Mouse (Mus musculus): ENCODE results near the gene Cog3. TPM values are rescaled to one million over a fixed set of nuclear protein-coding genes. Genes with fewer than 3 reads are reported as not detected.

Cog3 gene
- total RNA-seq, 2 experiments from 2014 or later: 13.6 to 14.3 TPM

DNA sequence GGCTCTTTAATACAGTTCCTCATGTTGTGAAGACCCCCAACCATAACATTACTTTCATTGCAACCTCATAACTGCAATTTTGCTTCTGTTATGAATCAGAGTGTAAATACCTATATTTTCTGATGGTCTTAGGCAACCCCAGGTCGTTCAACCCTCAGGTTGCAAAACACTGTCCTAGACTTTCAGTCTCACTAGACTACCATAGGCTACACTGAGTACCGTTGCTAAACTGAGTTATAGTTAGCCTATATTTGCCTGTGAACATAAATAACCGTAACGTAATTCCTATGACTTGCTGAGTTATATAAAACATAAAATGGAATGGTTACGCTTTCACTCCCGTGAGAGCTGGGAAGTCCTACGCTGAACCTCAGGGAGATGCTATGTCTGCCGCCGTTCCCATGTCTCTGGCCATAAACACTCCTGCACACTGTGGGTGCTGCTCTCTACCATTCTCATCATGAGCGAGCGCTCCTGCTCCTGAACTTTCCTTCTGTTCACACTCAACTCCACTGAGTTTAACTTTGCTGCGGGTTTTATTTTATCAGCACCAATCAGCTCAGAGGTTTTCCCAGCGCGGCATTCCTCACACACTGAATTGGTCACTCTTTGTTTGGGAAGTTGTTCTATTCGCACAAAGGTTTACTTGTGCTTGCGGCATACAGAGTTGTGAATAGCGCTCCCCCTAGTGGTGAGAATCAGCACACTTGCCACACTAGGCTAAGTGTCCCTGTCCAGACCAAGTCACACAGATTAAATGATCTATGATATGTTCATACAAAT, 13.4 kb upstream of the Cog3 start:
- intact Hi-C loops (cut with DNase I): loop anchor here (1.0 kb wide), 1 partner anchor 62 kb away; no protein-coding TSS in a partner anchor
- peak; percentile 68 to 81 for DNase-seq

GRCm38 (mm10) chr14:75761028-75761805, 6.9 kb upstream of the Cog3 start:
- intact Hi-C loops (cut with DNase I): no loop called here
- peak; percentile 19 to 63 for DNase-seq

DNA sequence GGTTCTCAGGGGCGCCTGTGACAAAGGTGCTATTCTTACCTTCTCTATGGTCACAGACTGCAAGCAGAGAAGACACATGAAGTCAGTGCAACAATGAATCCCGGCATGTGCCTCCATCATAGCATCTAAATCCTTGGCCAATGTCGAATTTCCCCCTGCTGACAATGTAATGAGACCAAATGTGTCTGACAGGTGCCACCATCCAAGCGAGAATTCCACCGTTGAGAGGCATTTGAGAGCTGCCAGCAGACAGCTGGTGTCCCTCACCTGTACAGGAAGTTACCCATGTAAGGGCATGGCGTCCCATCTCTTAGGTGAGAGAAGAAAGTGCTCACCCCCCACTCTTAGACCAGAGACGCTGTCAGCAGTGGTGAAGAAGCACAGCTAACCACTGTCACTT, 4.1 kb upstream of the Cog3 start:
- DNase-seq: no peak
- intact Hi-C loops (cut with DNase I): no loop called here

DNA sequence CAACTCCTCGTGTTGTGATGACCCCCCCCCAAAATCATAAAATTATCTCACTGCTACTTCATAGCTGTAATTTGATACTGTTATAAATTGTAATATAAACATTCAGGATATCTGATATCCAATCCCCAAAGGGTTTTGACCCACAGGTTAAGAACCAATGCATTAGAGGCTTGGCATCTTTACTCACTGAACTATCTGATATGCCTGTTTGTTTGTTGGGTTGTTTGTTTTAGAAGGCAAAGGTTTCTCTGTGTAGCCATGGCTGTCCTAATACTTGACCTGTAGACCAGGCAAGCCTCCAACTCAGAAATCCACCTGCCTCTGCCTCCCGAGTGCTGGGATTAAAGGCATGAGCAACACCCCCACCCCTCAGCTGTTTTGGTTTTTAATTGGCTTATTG, 3.5 kb upstream of the Cog3 start:
- intact Hi-C loops (cut with DNase I): no loop called here
- no peak for DNase-seq

DNA sequence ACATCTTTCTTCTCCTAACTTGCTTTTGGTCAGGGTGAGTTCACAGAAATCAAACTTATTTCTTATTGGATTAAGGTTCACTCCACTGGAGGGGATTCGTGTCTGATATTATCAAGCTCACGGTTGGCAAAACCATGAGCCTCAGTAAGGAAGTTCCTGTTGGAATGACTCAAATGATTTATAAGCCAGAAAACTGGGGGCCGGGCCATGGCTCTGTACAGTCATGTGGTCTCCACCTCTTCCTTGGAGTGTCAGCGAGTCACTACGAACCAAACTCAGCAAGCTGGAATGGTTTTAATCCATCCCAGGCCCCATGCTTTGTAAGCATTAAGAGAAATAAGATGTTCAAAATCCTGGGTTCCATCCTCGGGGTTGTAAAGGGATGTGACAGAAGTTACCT, 2.7 kb upstream of the Cog3 start:
- no peak for DNase-seq
- intact Hi-C loops (cut with DNase I): no loop called here

DNA sequence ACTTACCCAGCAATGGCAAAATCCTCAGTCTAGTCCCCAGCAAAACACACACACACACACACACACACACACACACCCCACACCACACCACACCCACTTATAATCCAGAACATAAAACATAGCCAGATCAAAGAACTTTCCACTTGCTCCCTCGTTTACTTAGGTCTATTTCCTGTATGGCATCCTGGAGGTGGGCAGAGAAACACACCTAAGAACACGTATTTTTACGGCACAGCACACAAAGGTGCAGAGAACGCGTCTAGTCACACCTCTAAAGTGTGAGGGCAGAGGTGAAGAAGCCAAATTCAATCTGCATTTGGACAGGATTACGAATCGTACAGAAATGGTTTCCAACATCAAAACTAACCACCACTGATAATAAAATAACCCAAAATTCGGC, 1.1 kb downstream of the Cog3 start:
- no peak for DNase-seq
- intact Hi-C loops (cut with DNase I): no loop called here

GRCm38 (mm10) chr14:75751040-75751439, 3.3 kb downstream of the Cog3 start:
- intact Hi-C loops (cut with DNase I): no loop called here

GRCm38 (mm10) chr14:75749123-75749522, 5.2 kb downstream of the Cog3 start:
- intact Hi-C loops (cut with DNase I): no loop called here
- no peak for DNase-seq

More at GRCm38 (mm10) chr14:75751040-75751439, 3.3 kb downstream of the Cog3 start:
- no peak for DNase-seq

GRCm38 (mm10) chr14:75747960-75748359, 6.4 kb downstream of the Cog3 start:
- intact Hi-C loops (cut with DNase I): no loop called here
- no peak for DNase-seq

DNA sequence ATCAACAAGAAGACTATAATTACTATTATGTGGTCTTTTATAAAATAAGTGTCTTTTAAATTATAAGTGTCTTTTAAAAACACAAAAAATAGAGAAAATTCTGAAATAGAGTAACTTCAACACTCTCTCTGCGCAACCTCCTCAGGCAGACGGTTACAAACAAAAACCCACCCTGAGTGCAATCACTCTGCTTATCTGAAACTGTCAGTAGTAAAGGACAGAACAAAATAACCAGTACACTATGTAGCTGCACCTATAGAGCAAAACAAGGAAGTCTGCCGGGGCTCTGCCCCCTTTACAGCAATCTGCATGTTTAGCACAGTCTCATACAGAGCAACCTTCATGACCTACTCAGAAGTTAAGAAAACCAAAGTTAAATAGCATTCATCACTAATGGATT, 12.4 kb downstream of the Cog3 start:
- intact Hi-C loops (cut with DNase I): no loop called here
- DNase-seq: no peak

DNA sequence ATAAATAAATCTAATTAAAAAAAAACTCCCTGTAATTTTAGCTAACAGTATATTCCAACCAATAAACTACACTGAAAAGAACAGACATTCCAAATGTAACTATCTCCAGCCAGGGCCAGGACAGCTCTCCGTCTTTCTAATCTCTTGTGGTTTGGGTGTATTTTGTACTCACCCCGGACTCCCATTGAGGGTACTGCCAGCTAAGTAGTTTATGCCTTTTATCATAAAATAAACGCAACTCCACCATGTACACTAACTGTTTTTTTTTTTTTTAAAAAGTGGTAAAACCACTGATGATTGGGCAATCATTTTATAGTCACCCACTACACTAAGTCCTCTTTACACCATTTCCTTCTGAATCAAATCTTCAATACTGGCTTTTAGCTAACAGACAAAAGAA, 18.7 kb downstream of the Cog3 start:
- no peak for DNase-seq
- intact Hi-C loops (cut with DNase I): no loop called here

- intact Hi-C loops (cut with DNase I): no loop called here
- DNase-seq: no peak
Measured at GRCm38 (mm10) chr14:75732631-75733030, 21.7 kb downstream of the Cog3 start.

GRCm38 (mm10) chr14:75731361-75731760, 23.0 kb downstream of the Cog3 start:
- no peak for DNase-seq
- intact Hi-C loops (cut with DNase I): no loop called here

- intact Hi-C loops (cut with DNase I): no loop called here
- no peak for DNase-seq
Measured at GRCm38 (mm10) chr14:75728111-75728510, 26.2 kb downstream of the Cog3 start.

DNA sequence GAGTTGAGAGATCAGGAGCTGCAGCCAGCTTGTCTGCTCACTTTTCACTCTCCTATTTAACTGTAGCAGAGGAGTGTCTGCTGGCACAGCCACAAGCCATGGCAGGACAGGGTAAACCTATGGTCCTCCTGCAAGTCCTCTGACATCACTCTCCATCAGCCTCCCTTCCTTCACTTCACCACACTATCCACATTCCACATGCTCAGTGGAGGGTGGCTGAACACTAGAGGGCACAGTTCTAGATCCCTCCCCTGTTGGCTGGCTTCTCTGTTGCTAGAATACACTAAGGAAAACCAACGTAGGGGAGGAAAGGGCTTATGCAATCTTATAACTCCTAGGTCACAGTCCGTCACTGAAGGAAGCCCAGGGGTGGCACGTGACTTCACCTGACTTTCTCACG, 27.3 kb downstream of the Cog3 start:
- intact Hi-C loops (cut with DNase I): no loop called here
- DNase-seq: peak in 1 of 2 experiments; percentile 23

DNA sequence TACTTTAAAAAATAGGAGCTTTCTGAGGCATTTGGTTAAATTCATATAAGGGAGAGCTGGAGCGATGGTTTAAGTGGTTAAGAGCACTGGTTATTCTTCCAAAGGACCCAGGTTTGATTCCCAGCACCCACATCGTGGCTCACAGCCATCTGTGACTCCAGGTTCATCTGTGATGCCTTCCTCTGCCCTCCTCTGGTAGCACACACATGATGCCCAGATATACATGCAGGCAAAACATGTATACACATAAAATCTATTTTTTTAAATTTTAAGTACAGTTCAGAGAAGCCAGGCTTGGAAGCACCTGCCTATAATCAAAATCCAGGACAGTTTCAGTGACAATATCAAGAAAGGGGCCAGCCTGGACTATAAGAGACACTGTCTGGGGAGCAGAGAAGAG, 31.5 kb downstream of the Cog3 start:
- intact Hi-C loops (cut with DNase I): loop anchor here (5.0 kb wide), 2 partner anchors 81 to 526 kb away; partner anchors contain the start of gene Erich6b

GRCm38 (mm10) chr14:75721977-75722563, 32.2 kb downstream of the Cog3 start:
- peak; percentile 42 to 72 for DNase-seq
- intact Hi-C loops (cut with DNase I): loop anchor here (5.0 kb wide), 2 partner anchors 80 to 525 kb away; partner anchors contain the start of gene Erich6b

More for the DNA sequence above, 31.5 kb downstream of the Cog3 start:
- DNase-seq: no peak

- intact Hi-C loops (cut with DNase I): loop anchor here (5.0 kb wide), 2 partner anchors 78 to 523 kb away; partner anchors contain the start of gene Erich6b
- peak in 1 of 2 experiments; percentile 29 for DNase-seq
Measured at GRCm38 (mm10) chr14:75720121-75720520, 34.2 kb downstream of the Cog3 start.

DNA sequence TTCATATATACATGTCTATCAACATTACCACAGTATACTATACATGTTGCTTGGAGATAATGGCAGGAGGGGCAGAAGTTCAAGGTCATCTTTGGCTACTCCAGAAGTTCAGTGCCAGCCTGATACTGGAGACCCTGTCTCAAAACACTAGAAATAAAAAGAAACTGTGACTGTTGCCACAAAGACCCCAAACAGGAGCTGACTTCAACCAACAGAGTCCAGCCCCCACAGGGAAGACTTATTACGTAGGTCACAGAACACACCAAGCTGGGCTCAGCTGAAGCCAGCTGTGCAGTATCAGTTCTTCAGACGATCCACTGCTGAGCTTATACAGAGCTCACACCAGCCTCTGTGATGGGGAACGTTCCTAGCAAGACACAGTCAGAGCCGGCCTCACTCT, 37.9 kb downstream of the Cog3 start:
- DNase-seq: no peak
- intact Hi-C loops (cut with DNase I): no loop called here

DNA sequence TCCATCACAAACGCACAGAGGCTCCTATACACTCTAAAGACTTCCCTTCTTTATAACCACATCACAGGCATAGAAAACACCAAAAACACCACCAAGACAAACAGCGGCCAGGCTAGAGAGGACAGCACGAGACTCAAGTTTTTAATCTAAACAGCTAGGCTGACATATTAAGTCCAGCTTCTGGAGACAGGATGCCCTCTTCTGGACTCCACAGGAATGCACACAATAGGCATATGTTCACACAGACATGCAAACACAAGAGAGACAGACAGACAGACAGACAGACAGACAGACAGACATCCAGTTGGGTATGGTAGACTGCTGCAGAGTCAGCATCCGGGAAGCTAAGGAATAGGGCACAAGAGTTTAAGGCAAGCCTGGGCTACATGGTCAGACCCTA, 40.7 kb downstream of the Cog3 start:
- no peak for DNase-seq
- intact Hi-C loops (cut with DNase I): no loop called here

- intact Hi-C loops (cut with DNase I): no loop called here
- no peak for DNase-seq
Measured at GRCm38 (mm10) chr14:75712687-75713086, 41.6 kb downstream of the Cog3 start.
